Mouse (Mus musculus) retina, adult 2 months (tissue): ENCODE measurements around the gene Arhgdia.

Experiments
- DNase-seq: peaks from one replicate; pipeline ENCODE4 v3.0.0-alpha.2; 2012; ENCODE audit warnings: low read depth, low spot score

Gene Arhgdia

DNA sequence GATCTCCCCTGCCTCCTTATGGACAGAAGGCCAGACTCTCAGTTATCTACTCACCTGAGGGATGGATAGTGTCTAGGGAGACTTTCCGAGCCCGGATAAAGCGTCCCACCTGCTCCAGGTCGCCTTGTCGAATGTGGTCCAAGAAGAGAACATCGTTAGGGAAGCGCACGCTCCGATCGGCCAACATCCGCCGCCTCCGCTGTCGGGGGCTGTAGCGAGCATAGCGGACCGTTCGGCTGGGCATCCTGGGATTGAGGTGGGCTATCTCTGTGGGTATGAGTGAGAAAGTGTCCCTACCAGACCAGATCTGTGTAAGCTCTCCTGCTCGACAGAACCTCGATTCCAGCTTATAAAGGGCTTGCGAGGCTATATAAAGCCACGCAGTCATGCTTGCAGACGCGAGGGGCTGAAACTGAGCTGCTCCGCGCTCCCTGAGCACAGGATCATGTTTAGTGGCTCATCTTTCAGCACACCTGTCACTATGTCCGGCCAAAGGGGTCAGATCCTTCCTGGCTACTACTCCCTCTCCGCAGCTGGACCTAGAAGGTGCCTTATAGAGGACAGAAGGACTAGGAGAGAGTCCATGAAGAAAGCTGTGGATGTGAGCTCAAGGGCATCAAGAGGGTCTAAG is 30.5 kb downstream of the Arhgdia start, which contains the start of gene Ppp1r27:
TSS of gene Ppp1r27 (minus strand) at position 323 of the 631 bp plus-strand sequence.
- DNase-seq = no peak

GRCm38 (mm10) chr11:120549986-120550809 is 31.2 kb downstream of the Arhgdia start:
- DNase-seq = no peak

DNA sequence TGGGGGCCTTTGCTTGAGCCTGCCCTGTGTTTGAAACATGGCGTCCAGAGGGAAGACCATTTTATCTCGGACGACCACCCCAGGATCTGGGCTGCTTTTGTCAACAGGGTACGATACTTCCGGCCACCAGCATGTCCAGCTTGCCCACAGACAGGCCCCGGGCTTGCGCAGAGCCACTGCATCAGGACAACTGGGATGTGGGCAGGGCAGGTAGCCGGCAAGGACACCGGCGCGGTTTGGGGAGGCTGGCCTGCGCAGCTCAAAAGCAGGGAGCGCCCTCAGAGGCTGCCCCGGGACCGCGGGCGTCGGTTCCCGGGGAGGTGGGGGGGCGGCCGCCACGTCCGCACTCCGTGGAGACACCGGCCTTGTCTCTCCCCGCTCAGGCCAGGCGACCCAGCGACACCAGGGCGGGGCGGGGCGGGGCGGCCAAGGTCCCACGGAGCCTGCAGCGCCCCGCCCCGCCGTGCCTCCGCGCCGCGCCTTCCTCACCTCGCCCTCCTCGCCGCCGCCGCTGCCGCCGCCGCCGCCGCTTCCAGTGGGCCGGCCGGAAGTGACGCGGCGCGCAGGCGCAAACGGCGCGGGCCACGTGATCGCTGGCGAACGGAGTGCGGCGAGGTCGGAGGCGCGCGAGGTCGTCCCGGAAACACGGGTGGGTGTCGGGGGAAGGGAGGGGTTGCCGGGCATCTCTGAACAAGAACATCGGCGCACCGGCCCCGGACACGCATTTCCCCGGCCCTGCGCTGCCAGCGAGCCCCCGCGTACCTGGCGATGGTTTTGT is 32.1 kb downstream of the Arhgdia start, which contains the start of gene Mcrip1:
TSS of gene Mcrip1 (minus strand) at position 560 of the 778 bp plus-strand sequence.
- peak; percentile 75 for DNase-seq

- DNase-seq = no peak
These were observed 32.6 kb downstream of the Arhgdia start for GRCm38 (mm10) chr11:120548786-120549167.

DNA sequence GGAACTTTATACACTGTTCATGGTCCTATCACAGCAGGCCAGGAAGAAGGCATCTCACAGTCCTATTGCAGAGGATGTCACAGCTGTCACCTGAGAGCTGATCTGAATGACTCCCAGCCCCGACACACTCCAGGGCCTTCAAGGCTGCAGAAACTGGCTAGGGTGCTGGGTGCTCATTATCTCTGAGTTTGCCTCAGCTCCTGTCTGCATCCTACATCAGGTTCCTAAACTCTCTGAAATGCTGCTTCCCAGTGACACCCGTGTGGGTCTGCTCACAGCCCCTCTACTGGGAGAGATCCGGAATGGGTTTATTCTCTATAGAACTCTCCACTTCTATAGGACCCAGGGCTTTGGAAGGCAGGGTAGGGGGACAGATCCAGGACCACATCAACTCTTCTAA is 33.2 kb downstream of the Arhgdia start:
- DNase-seq = no peak

- DNase-seq = no peak
These were observed 34.0 kb downstream of the Arhgdia start for GRCm38 (mm10) chr11:120547469-120547868.

DNA sequence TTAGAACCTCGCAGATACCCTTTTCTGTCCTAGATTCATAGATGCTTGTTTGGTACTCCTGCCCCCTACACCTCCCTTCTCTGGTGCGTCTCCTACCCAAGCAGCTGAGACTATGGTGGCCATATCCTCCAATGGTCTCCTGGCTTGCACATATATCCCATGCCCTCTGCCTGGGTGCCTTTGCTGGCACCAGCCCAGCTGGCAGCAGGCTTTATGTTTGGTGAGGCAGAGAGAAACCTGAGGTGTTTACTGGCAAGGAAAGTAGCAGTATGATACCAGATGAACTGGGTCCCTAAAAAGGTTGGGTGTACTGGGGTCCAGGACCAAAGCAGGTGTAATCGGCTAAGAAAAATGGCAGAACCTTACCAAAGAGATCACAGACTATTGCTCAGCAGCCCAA is 35.5 kb downstream of the Arhgdia start:
- no peak for DNase-seq

- DNase-seq = no peak
These were observed 39.0 kb downstream of the Arhgdia start for GRCm38 (mm10) chr11:120542376-120542775.

DNA sequence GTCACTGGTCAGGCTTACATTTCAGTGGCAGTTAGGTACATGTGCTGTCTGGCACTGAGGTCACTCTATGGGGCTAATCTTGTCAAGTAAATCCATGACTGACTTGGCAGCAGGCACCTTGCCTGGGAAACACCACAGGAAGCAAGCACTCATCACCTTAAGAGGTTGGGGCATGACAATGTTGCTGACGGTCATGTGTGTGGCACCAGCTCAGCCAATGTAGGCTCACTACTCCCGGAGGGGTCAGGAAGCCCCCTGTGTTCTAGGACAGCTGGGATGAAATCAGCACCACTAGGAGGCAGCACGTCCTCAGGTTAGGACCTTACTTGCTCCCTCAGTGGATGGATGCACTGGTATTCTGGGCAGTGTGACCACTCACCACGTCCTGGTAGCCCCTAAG is 39.5 kb downstream of the Arhgdia start:
- DNase-seq = no peak

- no peak for DNase-seq
These were observed 42.0 kb downstream of the Arhgdia start for GRCm38 (mm10) chr11:120539285-120540014.

DNA sequence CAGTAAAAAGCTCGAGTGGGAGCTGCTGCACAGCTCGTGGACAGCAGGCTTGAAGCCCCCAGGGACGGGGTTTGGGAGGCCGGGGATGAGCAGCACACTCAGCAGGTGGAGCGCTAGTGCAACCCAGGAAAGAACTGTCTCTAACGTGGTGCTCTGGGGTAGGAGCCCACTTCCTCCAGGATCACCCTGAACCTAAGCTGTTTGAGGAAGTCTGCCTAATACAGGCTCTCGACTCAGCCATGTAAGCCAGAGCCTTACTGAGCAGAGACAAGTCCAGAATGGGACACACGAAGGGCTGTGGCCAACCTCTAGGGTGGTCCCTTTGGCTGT is 42.5 kb downstream of the Arhgdia start:
- no peak for DNase-seq

DNA sequence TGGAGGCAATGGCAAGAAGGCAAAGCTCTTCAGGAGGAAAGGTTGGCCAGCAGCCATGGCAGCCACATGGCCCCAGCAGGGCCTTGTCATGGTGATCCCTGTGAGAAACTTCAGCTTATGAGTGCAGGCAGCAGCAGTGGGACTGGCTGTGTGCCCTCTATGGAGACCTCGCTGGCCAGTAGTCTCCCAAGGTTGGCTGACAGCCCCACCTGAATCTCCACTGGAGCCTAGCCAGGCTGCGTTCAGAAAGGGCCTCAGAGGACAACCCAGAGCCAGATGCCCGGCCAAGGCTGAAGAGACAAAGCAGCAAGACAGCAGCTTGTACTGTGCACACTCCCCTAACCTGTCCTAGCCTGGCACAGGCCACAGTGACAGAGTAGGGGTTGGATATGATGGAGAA is 42.9 kb downstream of the Arhgdia start:
- DNase-seq = no peak

DNA sequence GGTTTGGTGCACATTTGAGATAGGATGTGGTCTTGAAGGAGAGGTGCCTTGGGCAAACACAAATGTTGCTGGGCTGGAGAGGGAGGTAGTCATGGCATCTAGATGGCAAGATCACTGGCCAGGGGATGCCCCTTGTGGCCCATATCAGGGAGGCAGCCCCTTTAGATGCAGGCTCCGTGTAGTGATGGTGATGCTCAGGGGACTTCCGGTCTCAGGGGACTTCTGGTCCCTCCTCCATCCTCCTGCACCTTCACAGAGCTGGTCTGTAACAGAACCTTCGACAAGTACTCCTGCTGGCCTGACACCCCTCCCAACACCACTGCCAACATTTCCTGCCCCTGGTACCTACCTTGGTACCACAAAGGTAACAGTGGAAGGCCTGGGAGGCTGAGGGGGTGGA is 45.6 kb downstream of the Arhgdia start:
- DNase-seq = no peak

- no peak for DNase-seq
These were observed 46.3 kb downstream of the Arhgdia start for GRCm38 (mm10) chr11:120535145-120535544.

GRCm38 (mm10) chr11:120534093-120534492 is 47.3 kb downstream of the Arhgdia start:
- DNase-seq = no peak

- no peak for DNase-seq
These were observed 49.8 kb downstream of the Arhgdia start for GRCm38 (mm10) chr11:120531646-120532045.

DNA sequence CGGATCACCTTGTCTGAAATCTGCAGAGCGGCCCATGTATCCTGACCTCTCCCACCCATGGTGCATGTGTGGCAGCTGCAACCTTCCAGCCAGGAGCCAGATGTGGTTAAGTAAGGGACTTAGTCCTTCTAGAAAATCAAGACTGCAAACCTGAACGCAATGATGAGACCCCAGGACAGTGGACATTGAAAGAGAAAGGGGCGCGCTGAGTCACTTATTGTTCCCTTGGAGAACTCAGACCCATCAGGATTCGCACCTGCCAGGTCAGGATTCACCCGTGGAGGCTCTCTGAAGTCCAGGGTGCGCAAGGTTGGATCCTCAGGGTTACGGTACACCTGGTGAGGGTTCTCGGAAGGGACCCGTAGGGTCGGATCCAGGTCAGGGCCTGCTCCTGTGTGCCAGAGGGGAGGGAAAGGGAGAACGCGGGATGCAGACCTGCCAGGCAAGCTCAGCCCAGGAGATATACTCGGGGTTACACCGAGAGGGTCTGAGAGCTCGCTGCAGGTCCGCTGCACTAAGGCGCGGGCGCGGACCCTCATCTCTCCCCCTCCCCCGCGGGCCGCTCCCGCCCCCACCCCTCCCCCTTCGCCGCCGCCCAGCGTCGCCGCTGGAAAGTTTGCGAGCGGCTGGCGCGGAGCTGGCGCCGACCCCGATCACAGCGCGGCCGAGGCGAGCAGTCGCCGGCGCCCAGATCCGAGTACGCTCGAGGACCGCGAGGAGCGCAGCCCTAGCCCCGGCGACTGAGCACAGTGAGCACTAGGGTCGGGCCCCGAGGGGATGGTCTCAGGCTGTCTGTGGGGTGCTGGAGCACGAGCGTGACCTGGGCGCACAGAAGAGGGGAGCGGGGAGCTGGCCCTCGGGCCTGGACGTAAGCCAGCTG is 51.1 kb downstream of the Arhgdia start, which contains the start of gene Gcgr:
TSS of gene Gcgr (plus strand) at position 615 of the 880 bp plus-strand sequence.
- no peak for DNase-seq

DNA sequence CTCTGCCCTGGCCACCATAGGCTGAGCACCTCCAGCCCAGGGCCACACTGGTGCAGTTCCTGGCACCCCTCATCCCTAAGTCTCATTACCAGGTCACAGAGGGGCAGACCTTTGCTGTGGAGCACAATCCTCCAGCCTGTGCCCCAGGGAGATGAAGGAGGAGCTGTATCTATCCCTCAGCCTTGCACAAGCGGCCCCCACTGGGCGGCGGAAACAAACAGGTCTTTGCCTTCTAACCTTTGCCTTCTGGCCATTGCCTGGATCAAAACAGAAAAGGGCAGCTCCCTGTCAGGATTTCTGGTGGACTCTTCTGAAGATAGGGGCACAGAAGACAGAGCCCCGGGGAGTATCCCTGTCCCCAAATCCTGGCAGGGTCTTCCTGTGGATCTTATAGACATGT is 52.5 kb downstream of the Arhgdia start:
- no peak for DNase-seq
